Mouse (Mus musculus) G1E (cell line): ENCODE measurements around the gene Pdgfb. TPM values are rescaled to one million over a fixed set of nuclear protein-coding genes. Genes with fewer than 3 reads are reported as not detected.

ENCODE experiments used
- ATAC-seq: 2 replicates; pipeline ENCODE4 v1.8.0; 2016; ENCODE audit warnings: mild to moderate bottlenecking; ENCODE audit not compliant: insufficient number of reproducible peaks, poor library complexity, low FRiP score, severe bottlenecking; ENCODE audit errors: extremely low read depth
- DNase-seq: peaks from one replicate; pipeline ENCODE4 v3.0.0; 2012; ENCODE audit warnings: low spot score
- H3K27me3 ChIP-seq: 2 replicates; pipeline ENCODE4 v1.6.1; 2012; ENCODE audit warnings: mild to moderate bottlenecking, low read length, inconsistent platforms; ENCODE audit not compliant: insufficient read depth
- H3K36me3 ChIP-seq: replicated peaks from 2 replicates; pipeline ENCODE3; 2012; ENCODE audit warnings: mild to moderate bottlenecking, inconsistent platforms
- H3K4me1 ChIP-seq: 2 replicates; pipeline ENCODE4 v1.6.1; 2012; ENCODE audit warnings: low read depth, low read length, inconsistent platforms, mixed read lengths; ENCODE audit not compliant: insufficient read depth
- H3K4me3 ChIP-seq: 2 replicates; pipeline ENCODE4 v1.5.1; 2012; ENCODE audit warnings: low read depth, mild to moderate bottlenecking, inconsistent platforms, low read length, moderate library complexity, mixed read lengths
- H3K9me3 ChIP-seq: replicated peaks from 2 replicates; pipeline ENCODE4 v1.6.1; 2012; ENCODE audit warnings: inconsistent platforms
- CTCF ChIP-seq: IDR thresholded peaks from 2 replicates; pipeline ENCODE4 v1.5.1; 2012; ENCODE audit warnings: low read depth, low read length, inconsistent platforms, mixed read lengths
- GATA1 ChIP-seq: IDR thresholded peaks from 2 replicates; pipeline ENCODE4 v1.6.1; 2012; ENCODE audit warnings: borderline replicate concordance, low read length, inconsistent platforms, mixed read lengths
- GATA2 ChIP-seq: IDR thresholded peaks from 2 replicates; pipeline ENCODE4 v1.6.1; 2012; ENCODE audit warnings: low read depth, low read length, inconsistent platforms, borderline replicate concordance
- POLR2AphosphoS5 ChIP-seq: IDR thresholded peaks from 2 replicates; pipeline ENCODE4 v1.6.1; 2012; ENCODE audit warnings: low read depth, low read length, inconsistent platforms; ENCODE audit not compliant: insufficient replicate concordance
- TAL1 ChIP-seq: conservative IDR thresholded peaks from 2 replicates; pipeline ENCODE4 v1.6.1; 2012; ENCODE audit warnings: low read depth, low read length, inconsistent platforms, mixed read lengths
- polyA plus RNA-seq: library from polyadenylated mRNA; stranded (reverse); fragments of >175 nt; gene quantifications from 2 replicates; pipeline ENCODE4 v1.2.3, GENCODE M21; 2012
- total RNA-seq, 2 experiments: library from RNA; stranded (forward) in 1 of 2; stranded (reverse) in 1 of 2; fragments of 200-1000 nt in 1 of 2; fragments of >200 nt in 1 of 2; fragmentation: Nextera tagmentation in 1 of 2; gene quantifications; 2 replicates each; pipeline ENCODE4 v1.2.3; 2014 to 2017

Pdgfb gene
- total and polyA plus RNA-seq, 3 experiments = 0.05 TPM; not detected in 2

DNA sequence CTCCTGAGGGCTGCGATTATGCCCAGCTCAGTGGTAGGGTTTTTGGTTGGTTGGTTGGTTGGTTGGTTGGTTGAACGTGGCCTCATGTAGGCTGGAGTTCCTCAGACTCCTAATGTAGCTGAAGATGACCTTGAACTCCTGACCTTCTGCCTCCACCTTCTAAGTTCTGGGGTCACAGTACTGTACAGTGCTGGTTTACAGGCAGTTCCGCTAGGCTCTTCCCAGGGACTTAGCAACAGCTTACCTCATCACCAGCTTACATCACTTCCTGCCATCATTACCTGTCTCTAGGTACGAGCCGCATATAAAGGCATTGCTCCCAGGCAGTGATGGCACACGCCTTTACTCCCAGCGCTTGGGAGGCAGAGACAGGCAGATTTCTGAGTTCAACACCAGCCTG is 43.4 kb upstream of the Pdgfb start:
- H3K4me1 ChIP-seq = peaks cover 6% of the 10 kb centered on the region
- DNase-seq = no peak
- no peak for TF ChIP-seq GATA1
- no peak for TF ChIP-seq TAL1
- TF ChIP-seq POLR2AphosphoS5 = no peak
- no peak for TF ChIP-seq CTCF
- no peak for TF ChIP-seq GATA2
- H3K4me3 ChIP-seq = no peak overlapping the region
- no peaks in the 10 kb centered on the region for H3K36me3 ChIP-seq
- no peaks in the 10 kb centered on the region; the same call in 1 of the 2 replicates for H3K9me3 ChIP-seq
- peaks cover 9% of the 10 kb centered on the region for H3K27me3 ChIP-seq
- no peak for ATAC-seq

- Histone ChIP-seq H3K4me1 (peaks cover 6% of the 10 kb centered on the region), H3K4me3 (no peak overlapping the region), H3K36me3 (no peaks in the 10 kb centered on the region), H3K9me3 (no peaks in the 10 kb centered on the region; the same call in 1 of the 2 replicates), H3K27me3 (peaks cover 5% of the 10 kb centered on the region; the same call in 1 of the 2 replicates)
- TF ChIP-seq POLR2AphosphoS5 (no peak), GATA1 (no peak), CTCF (no peak), GATA2 (no peak), TAL1 (no peak)
- DNase-seq (no peak), ATAC-seq (no peak)
Observed at GRCm38 (mm10) chr15:80054034-80054710, 39.4 kb upstream of the Pdgfb start.

- ATAC-seq = no peak
- H3K4me1 ChIP-seq = peaks cover 6% of the 10 kb centered on the region
- H3K36me3 ChIP-seq = no peaks in the 10 kb centered on the region
Observed at GRCm38 (mm10) chr15:80053381-80054033, 38.7 kb upstream of the Pdgfb start.

GRCm38 (mm10) chr15:80051782-80052181 is 37.0 kb upstream of the Pdgfb start:
- DNase-seq = no peak

More at GRCm38 (mm10) chr15:80053381-80054033, 38.7 kb upstream of the Pdgfb start:
- no peak overlapping the region for H3K4me3 ChIP-seq
- H3K27me3 ChIP-seq = peaks cover 8% of the 10 kb centered on the region; the same call in 1 of the 2 replicates
- H3K9me3 ChIP-seq = no peaks in the 10 kb centered on the region; the same call in 1 of the 2 replicates
- TF ChIP-seq GATA2 = no peak
- no peak for TF ChIP-seq CTCF
- no peak for TF ChIP-seq POLR2AphosphoS5
- no peak for DNase-seq

DNA sequence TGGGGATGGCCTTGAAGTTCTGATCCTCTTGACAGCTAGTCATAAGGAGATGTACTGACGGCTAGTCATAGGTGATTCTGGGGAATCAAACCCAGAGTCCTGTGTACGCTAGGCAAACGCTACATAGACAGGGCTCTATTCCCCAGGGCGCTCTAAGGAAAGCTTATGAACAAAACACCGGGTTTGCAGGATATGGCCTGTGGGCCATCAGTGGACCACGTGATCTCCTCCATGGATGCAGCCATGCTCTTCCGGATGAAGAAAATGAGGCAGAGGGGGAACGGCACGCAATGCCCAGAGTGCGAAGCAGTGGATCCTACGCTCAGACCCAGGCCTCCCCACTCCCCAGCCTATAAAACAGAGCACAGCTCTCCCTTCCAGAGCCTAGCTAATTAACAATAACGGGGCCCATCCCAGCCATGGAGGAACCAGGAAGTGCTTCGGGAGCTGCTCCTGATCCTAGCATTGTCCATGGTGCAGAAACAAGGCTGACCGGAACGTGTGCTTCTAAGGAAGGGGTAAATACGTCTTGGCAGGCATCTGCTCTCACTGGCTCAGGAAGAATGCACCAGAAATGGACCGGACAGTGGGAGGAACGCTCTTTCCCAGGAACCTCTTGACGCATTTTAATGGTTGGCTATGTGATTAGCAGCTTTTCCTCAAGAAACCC is 36.5 kb upstream of the Pdgfb start:
- no peak overlapping the region for H3K4me3 ChIP-seq
- H3K27me3 ChIP-seq = peaks cover 16% of the 10 kb centered on the region; the same call in 1 of the 2 replicates
- DNase-seq = no peak
- ATAC-seq = no peak
- TF ChIP-seq GATA1 (no peak), GATA2 (no peak), CTCF (no peak), POLR2AphosphoS5 (no peak)
- H3K9me3 ChIP-seq = no peaks in the 10 kb centered on the region; the same call in 1 of the 2 replicates
- H3K36me3 ChIP-seq = no peaks in the 10 kb centered on the region
- peaks cover 6% of the 10 kb centered on the region for H3K4me1 ChIP-seq

More at GRCm38 (mm10) chr15:80051782-80052181, 37.0 kb upstream of the Pdgfb start:
- Histone ChIP-seq H3K4me1 (peaks cover 6% of the 10 kb centered on the region), H3K36me3 (no peaks in the 10 kb centered on the region), H3K9me3 (no peaks in the 10 kb centered on the region; the same call in 1 of the 2 replicates), H3K4me3 (no peak overlapping the region), H3K27me3 (peaks cover 16% of the 10 kb centered on the region; the same call in 1 of the 2 replicates)
- no peak for ATAC-seq
- no peak for TF ChIP-seq CTCF
- TF ChIP-seq GATA2 = no peak
- TF ChIP-seq POLR2AphosphoS5 = no peak
- no peak for TF ChIP-seq GATA1
- no peak for TF ChIP-seq TAL1

GRCm38 (mm10) chr15:80050093-80050492 is 35.3 kb upstream of the Pdgfb start:
- ATAC-seq = no peak
- TF ChIP-seq TAL1 = no peak
- no peak for TF ChIP-seq GATA1
- no peak for TF ChIP-seq POLR2AphosphoS5
- no peak for TF ChIP-seq CTCF
- no peak for TF ChIP-seq GATA2
- peaks cover 6% of the 10 kb centered on the region for H3K4me1 ChIP-seq

More at GRCm38 (mm10) chr15:80050093-80050492, 35.3 kb upstream of the Pdgfb start:
- Histone ChIP-seq H3K4me3 (no peak overlapping the region), H3K36me3 (no peaks in the 10 kb centered on the region), H3K27me3 (peaks cover 16% of the 10 kb centered on the region; the same call in 1 of the 2 replicates), H3K9me3 (peaks cover 4% of the 10 kb centered on the region)
- DNase-seq = no peak
